23 mouse cellular contexts compared by ENCODE assay signal in the genomic region with DNA sequence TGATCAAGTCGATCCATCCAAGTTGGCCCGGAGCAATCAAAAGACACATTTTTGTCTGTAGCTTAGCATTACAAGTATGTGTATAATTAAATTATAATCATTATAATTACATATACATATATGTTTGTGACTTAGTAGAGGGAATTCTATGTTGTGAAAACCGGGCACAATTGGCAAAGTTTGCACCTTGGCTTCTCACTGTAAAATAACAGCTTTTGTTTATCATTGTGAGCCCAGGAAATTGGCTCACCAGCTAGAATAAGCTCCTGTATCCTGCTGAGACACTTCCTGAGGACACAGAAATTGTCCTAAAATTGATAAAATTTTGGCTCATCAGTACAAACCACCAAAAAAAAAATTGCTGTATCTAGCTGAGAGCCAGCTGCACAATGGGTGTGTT. TPM values are rescaled to one million over a fixed set of nuclear protein-coding genes. Genes with fewer than 3 reads are reported as not detected.
DNase-seq lines count a peak whose midpoint lies in the region; ATAC-seq and TF ChIP-seq lines count a peak whose summit lies in the region.
"Had no signal": no experiment of that assay in that cellular context is flagged by ENCODE, and none has a peak within 500 bp of the region (broad histone marks: within the 10 kb centered on the region; RNA-seq: fewer than 3 reads in every experiment).

No protein-coding gene starts in this region.

- H3K4me1 ChIP-seq in lung, postnatal 0 days (ENCODE audit: insufficient read depth, low read depth, low read length) = no peaks in the 10 kb centered on the region
- H3K4me1 ChIP-seq in hindbrain, embryonic 16.5 days (ENCODE audit: control insufficient read depth, insufficient read depth, low read depth, low read length) = no peaks in the 10 kb centered on the region
- H3K4me1 ChIP-seq: forebrain, embryonic 13.5 days; heart, embryonic 15.5 days had no signal

- TF ChIP-seq CTCF in lung, postnatal 0 days (IDR thresholded peaks at IDR 0.05) = no peak

- no peak overlapping the region for H3K27ac ChIP-seq in lung, postnatal 0 days (ENCODE audit: low read length)
- H3K27ac ChIP-seq in hindbrain, embryonic 16.5 days (ENCODE audit: low read depth, low read length) = no peak overlapping the region
- H3K27ac ChIP-seq: embryonic facial prominence, embryonic 13.5 days; forebrain, embryonic 13.5 days; heart, adult 2 months; heart, embryonic 15.5 days; hindbrain, embryonic 10.5 days; hindbrain, embryonic 14.5 days had no signal

- H3K4me2 ChIP-seq in lung, postnatal 0 days (replicated peaks; ENCODE audit: low read depth, low read length) = no peak overlapping the region
- H3K4me2 ChIP-seq in hindbrain, embryonic 16.5 days (ENCODE audit: low read length) = no peak overlapping the region
- H3K4me2 ChIP-seq: embryonic facial prominence, embryonic 13.5 days; forebrain, embryonic 13.5 days; heart, embryonic 11.5 days; heart, embryonic 15.5 days; hindbrain, embryonic 14.5 days had no signal

- no peak overlapping the region for H3K9ac ChIP-seq in lung, postnatal 0 days (replicated peaks; ENCODE audit: low read depth)
- H3K9ac ChIP-seq in hindbrain, embryonic 16.5 days (ENCODE audit: low read depth, low read length) = no peak overlapping the region
- H3K9ac ChIP-seq: embryonic facial prominence, embryonic 13.5 days; forebrain, embryonic 13.5 days; heart, embryonic 15.5 days; hindbrain, embryonic 14.5 days had no signal

- no peak overlapping the region for H3K4me3 ChIP-seq in lung, postnatal 0 days (ENCODE audit: low read depth, low read length)
- no peak overlapping the region for H3K4me3 ChIP-seq in hindbrain, embryonic 16.5 days (ENCODE audit: low read length)
- H3K4me3 ChIP-seq: embryonic facial prominence, embryonic 13.5 days; forebrain, embryonic 13.5 days; heart, adult 2 months; heart, embryonic 15.5 days; hindbrain, embryonic 10.5 days had no signal

- no peak for TF ChIP-seq EP300 in lung, postnatal 0 days (IDR thresholded peaks at IDR 0.05)

- H3K9me3 ChIP-seq in lung, postnatal 0 days (ENCODE audit: low read length) = no peaks in the 10 kb centered on the region
- no peaks in the 10 kb centered on the region for H3K9me3 ChIP-seq in hindbrain, embryonic 16.5 days (ENCODE audit: control insufficient read depth, low read length)
- H3K9me3 ChIP-seq: embryonic facial prominence, embryonic 13.5 days; forebrain, embryonic 13.5 days; G1E; heart, embryonic 15.5 days; hindbrain, embryonic 10.5 days had no signal

- ATAC-seq in cerebellum, adult (ENCODE audit: insufficient number of reproducible peaks, low FRiP score, low TSS enrichment) = peak; percentile 80
- no peak for ATAC-seq in lung, postnatal 0 days
- no peak for ATAC-seq in hindbrain, embryonic 16.5 days
- ATAC-seq: CD4-positive, CD25-positive, alpha-beta regulatory T cell, adult 4 months; forebrain, embryonic 13.5 days; intestine, embryonic 16.5 days had no signal

- H3K36me3 ChIP-seq in lung, postnatal 0 days (ENCODE audit: insufficient read depth, low read length) = no peaks in the 10 kb centered on the region
- H3K36me3 ChIP-seq in hindbrain, embryonic 16.5 days (ENCODE audit: control insufficient read depth, insufficient read depth, low read length) = no peaks in the 10 kb centered on the region
- H3K36me3 ChIP-seq: embryonic facial prominence, embryonic 13.5 days; heart, embryonic 15.5 days; hindbrain, embryonic 10.5 days had no signal

- DNase-seq in cerebellum, postnatal 4 days (ENCODE audit: low spot score in 2 of 2) = no peak
- peak; percentile 85 for DNase-seq in cerebellum, adult 11-12 months
- DNase-seq in cerebellum, adult 9-10 months = peak; percentile 96
- peak; percentile 66 to 70 for DNase-seq in cerebellum, postnatal 25 days
- no peak for DNase-seq in lung, postnatal 0 days (ENCODE audit: low spot score)
- no peak for DNase-seq in frontal cortex, postnatal 14 days (ENCODE audit: low spot score in 2 of 2)
- DNase-seq: adrenal gland, postnatal 10 days; B cell, adult 2 months; gastrocnemius, postnatal 14 days; heart, adult 2 months; heart, postnatal 14 days; kidney, adult 2 months had no signal

- H3K27me3 ChIP-seq in lung, postnatal 0 days (replicated peaks; ENCODE audit: insufficient read depth, low read length) = no peaks in the 10 kb centered on the region
- no peaks in the 10 kb centered on the region for H3K27me3 ChIP-seq in hindbrain, embryonic 16.5 days (replicated peaks; ENCODE audit: control insufficient read depth, insufficient read depth, low read length)
- H3K27me3 ChIP-seq: embryonic facial prominence, embryonic 13.5 days; forebrain, embryonic 13.5 days; heart, embryonic 15.5 days had no signal

- WGBS in lung, postnatal 0 days = 83% methylated on average over 3 of the region's 3 CpGs
- WGBS in hindbrain, embryonic 16.5 days = 72% methylated on average over 3 of the region's 3 CpGs

RNA-seq across cellular contexts. Expression of gene Hmgb2, which starts 34.7 kb away (rescaled TPM):
- 94.8 and 106 TPM in 2 replicates for polyA plus RNA-seq in lung, postnatal 0 days (2015; fragmentation: Nextera tagmentation; extraction: Ambion mirVana)
- polyA plus RNA-seq in hindbrain, embryonic 16.5 days (2015; fragmentation: Nextera tagmentation; extraction: Ambion mirVana) = 65.0 and 67.4 TPM in 2 replicates

RNA-seq across cellular contexts. Expression of gene Sap30, which starts 58.7 kb away (rescaled TPM):
- 17.3 and 18.5 TPM in 2 replicates for polyA plus RNA-seq in lung, postnatal 0 days (2015; fragmentation: Nextera tagmentation; extraction: Ambion mirVana)
- polyA plus RNA-seq in hindbrain, embryonic 16.5 days (2015; fragmentation: Nextera tagmentation; extraction: Ambion mirVana) = 20.7 and 22.9 TPM in 2 replicates

Comparison
In these comparisons a context has a peak if more than half of its experiments do, and no peak if none do; other contexts are left out.
1. DNase-seq: peak in cerebellum, adult 11-12 months (single experiment), cerebellum, adult 9-10 months (single experiment) and cerebellum, postnatal 25 days (2 of 2); none in cerebellum, postnatal 4 days (0 of 2), lung, postnatal 0 days (single experiment) and frontal cortex, postnatal 14 days (0 of 2).